Mouse (Mus musculus): ENCODE measurements around the gene Elf2. TPM values are rescaled to one million over a fixed set of nuclear protein-coding genes. Genes with fewer than 3 reads are reported as not detected.

The Elf2 gene
- total and polyA plus RNA-seq, 3 experiments = 38.0 to 53.3 (median 46.5) TPM

GRCm38 (mm10) chr3:51221847-51222246 lies 118.6 kb downstream of the Elf2 start:
- Histone ChIP-seq H3K4me3 (ENCODE audit: control insufficient read depth in 1 of 2, insufficient read depth in 1 of 2, low read depth in 2 of 2, low read length in 2 of 2) (no peak overlapping the region), H3K9ac (ENCODE audit: control insufficient read depth, low read depth, low read length, poor library complexity, severe bottlenecking) (no peak overlapping the region), H3K9me3 (replicated peaks; ENCODE audit: insufficient read depth, low read length) (no peaks in the 10 kb centered on the region), H3K79me2 (ENCODE audit: control insufficient read depth, insufficient read depth, low read length, poor library complexity) (peaks cover 19% of the 10 kb centered on the region), H3K36me3 (ENCODE audit: control insufficient read depth in 1 of 2, insufficient read depth in 2 of 2, low read length in 2 of 2) (peaks cover 0 to 27% of the 10 kb centered on the region in 2 experiments; a peak in 2 of 4 replicates), H3K27ac (ENCODE audit: control insufficient read depth, low read depth, low read length) (no peak overlapping the region), H3K27me3 (ENCODE audit: control insufficient read depth in 1 of 2, insufficient read depth in 2 of 2, low read length in 2 of 2) (no peaks in the 10 kb centered on the region), H3K4me1 (ENCODE audit: control insufficient read depth in 1 of 2, insufficient read depth in 2 of 2, low read length in 2 of 2) (peaks cover 4 to 21% of the 10 kb centered on the region in 2 experiments)
- TF ChIP-seq USF2 (IDR thresholded peaks at IDR 0.05; ENCODE audit: borderline replicate concordance in 1 of 2, insufficient read depth in 1 of 2, low read depth in 1 of 2, low read length in 2 of 2) = no peak
- TF ChIP-seq POLR2A (IDR thresholded peaks at IDR 0.05; ENCODE audit: control insufficient read depth in 1 of 2, insufficient read depth in 1 of 2, low read depth in 1 of 2, low read length in 2 of 2, poor library complexity in 1 of 2) = no peak
- TF ChIP-seq ZKSCAN1 (IDR thresholded peaks at IDR 0.05; ENCODE audit: low read depth, low read length) = no peak
- TF ChIP-seq MXI1 (IDR thresholded peaks at IDR 0.05; ENCODE audit: low read depth, low read length) = no peak
- TF ChIP-seq KAT2A (conservative IDR thresholded peaks at IDR 0.05; ENCODE audit: low read depth, low read length) = no peak
- TF ChIP-seq JUND (IDR thresholded peaks at IDR 0.05; ENCODE audit: low read depth, low read length) = no peak
- TF ChIP-seq MYB (IDR thresholded peaks at IDR 0.05; ENCODE audit: low read depth, low read length) = no peak
- no peak for TF ChIP-seq NRF1 (IDR thresholded peaks at IDR 0.05; ENCODE audit: insufficient read depth, low read depth, low read length, poor library complexity, severe bottlenecking)
- TF ChIP-seq GATA1 (IDR thresholded peaks at IDR 0.05; ENCODE audit: low read depth, low read length) = no peak
- TF ChIP-seq TAL1 (IDR thresholded peaks at IDR 0.05; ENCODE audit: low read length) = no peak
- TF ChIP-seq EP300 (IDR thresholded peaks at IDR 0.05; ENCODE audit: low read depth in 1 of 2, low read length in 2 of 2) = no peak
- no peak for TF ChIP-seq UBTF (IDR thresholded peaks at IDR 0.05; ENCODE audit: borderline replicate concordance, insufficient read depth, low read depth, low read length)
- no peak for TF ChIP-seq CTCF (IDR thresholded peaks at IDR 0.05 in 2 of 3, conservative IDR thresholded peaks at IDR 0.05 in 1 of 3; ENCODE audit: control insufficient read depth in 1 of 3, insufficient read depth in 1 of 3, low read depth in 2 of 3, low read length in 3 of 3, poor library complexity in 1 of 3, severe bottlenecking in 1 of 3)
- TF ChIP-seq TBP (IDR thresholded peaks at IDR 0.05; ENCODE audit: low read depth, low read length) = no peak
- no peak for TF ChIP-seq USF1 (IDR thresholded peaks at IDR 0.05; ENCODE audit: low read depth, low read length)
- TF ChIP-seq BHLHE40 (IDR thresholded peaks at IDR 0.05; ENCODE audit: borderline replicate concordance, low read depth, low read length) = no peak
- TF ChIP-seq SMC3 (IDR thresholded peaks at IDR 0.05; ENCODE audit: low read depth, low read length) = no peak
- no peak for TF ChIP-seq ZNF384 (IDR thresholded peaks at IDR 0.05; ENCODE audit: low read depth, low read length)
- TF ChIP-seq E2F4 (IDR thresholded peaks at IDR 0.05; ENCODE audit: borderline replicate concordance, low read depth, low read length) = no peak
- DNase-seq (ENCODE audit: low read depth, low spot score) = no peak

GRCm38 (mm10) chr3:51220846-51221245 lies 119.6 kb downstream of the Elf2 start:
- Histone ChIP-seq H3K27me3 (ENCODE audit: control insufficient read depth in 1 of 2, insufficient read depth in 2 of 2, low read length in 2 of 2) (no peaks in the 10 kb centered on the region), H3K27ac (ENCODE audit: control insufficient read depth, low read depth, low read length) (no peak overlapping the region), H3K79me2 (ENCODE audit: control insufficient read depth, insufficient read depth, low read length, poor library complexity) (peaks cover 10% of the 10 kb centered on the region), H3K9me3 (replicated peaks; ENCODE audit: insufficient read depth, low read length) (no peaks in the 10 kb centered on the region), H3K36me3 (ENCODE audit: control insufficient read depth in 1 of 2, insufficient read depth in 2 of 2, low read length in 2 of 2) (peaks cover 0 to 28% of the 10 kb centered on the region in 2 experiments; a peak in 2 of 4 replicates), H3K4me3 (ENCODE audit: control insufficient read depth in 1 of 2, insufficient read depth in 1 of 2, low read depth in 2 of 2, low read length in 2 of 2) (no peak overlapping the region), H3K9ac (ENCODE audit: control insufficient read depth, low read depth, low read length, poor library complexity, severe bottlenecking) (no peak overlapping the region), H3K4me1 (ENCODE audit: control insufficient read depth in 1 of 2, insufficient read depth in 2 of 2, low read length in 2 of 2) (peaks cover 9 to 22% of the 10 kb centered on the region in 2 experiments)
- no peak for DNase-seq (ENCODE audit: low read depth, low spot score)
- TF ChIP-seq TCF12 (IDR thresholded peaks at IDR 0.05; ENCODE audit: low read depth, low read length) (no peak), SMC3 (IDR thresholded peaks at IDR 0.05; ENCODE audit: low read depth, low read length) (no peak), BHLHE40 (IDR thresholded peaks at IDR 0.05; ENCODE audit: borderline replicate concordance, low read depth, low read length) (no peak), JUND (IDR thresholded peaks at IDR 0.05; ENCODE audit: low read depth, low read length) (no peak), ZC3H11A (IDR thresholded peaks at IDR 0.05; ENCODE audit: low read depth, low read length) (no peak), POLR2AphosphoS2 (IDR thresholded peaks at IDR 0.05; ENCODE audit: low read length) (no peak), TBP (IDR thresholded peaks at IDR 0.05; ENCODE audit: low read depth, low read length) (no peak), RCOR1 (IDR thresholded peaks at IDR 0.05; ENCODE audit: low read depth, low read length) (no peak), MEF2A (IDR thresholded peaks at IDR 0.05; ENCODE audit: extremely low read depth, insufficient replicate concordance, low read depth, low read length, poor library complexity, severe bottlenecking) (no peak), HCFC1 (IDR thresholded peaks at IDR 0.05; ENCODE audit: low read depth, low read length) (no peak), GATA1 (IDR thresholded peaks at IDR 0.05; ENCODE audit: low read depth, low read length) (no peak), MAZ (IDR thresholded peaks at IDR 0.05; ENCODE audit: low read depth, low read length) (no peak), MAX (IDR thresholded peaks at IDR 0.05; ENCODE audit: low read length) (no peak), GABPA (IDR thresholded peaks at IDR 0.05; ENCODE audit: low read depth, low read length) (no peak), MXI1 (IDR thresholded peaks at IDR 0.05; ENCODE audit: low read depth, low read length) (no peak), MAFK (IDR thresholded peaks at IDR 0.05; ENCODE audit: borderline replicate concordance, low read depth, low read length) (no peak), ETS1 (IDR thresholded peaks at IDR 0.05; ENCODE audit: low read depth, low read length) (no peak), E2F4 (IDR thresholded peaks at IDR 0.05; ENCODE audit: borderline replicate concordance, low read depth, low read length) (no peak), EP300 (IDR thresholded peaks at IDR 0.05; ENCODE audit: low read depth in 1 of 2, low read length in 2 of 2) (no peak)
